Mouse (Mus musculus) small intestine, adult 2 months (tissue): ENCODE measurements around the gene Hivep2.

ENCODE experiments used
- CTCF ChIP-seq: fragments of 200-500 bp; IDR thresholded peaks from 2 replicates; pipeline ENCODE4 v1.5.1; 2012; ENCODE audit warnings: low read depth, mild to moderate bottlenecking, control low read depth, inconsistent platforms, low read length, moderate library complexity, mixed read lengths; ENCODE audit not compliant: insufficient replicate concordance, insufficient read length; ENCODE audit errors: extremely low read depth
- POLR2A ChIP-seq: fragments of 200-500 bp; IDR thresholded peaks from 2 replicates; pipeline ENCODE4 v1.6.1; 2012; ENCODE audit warnings: low read depth, mild to moderate bottlenecking, control low read depth, inconsistent platforms, low read length, moderate library complexity

DNA sequence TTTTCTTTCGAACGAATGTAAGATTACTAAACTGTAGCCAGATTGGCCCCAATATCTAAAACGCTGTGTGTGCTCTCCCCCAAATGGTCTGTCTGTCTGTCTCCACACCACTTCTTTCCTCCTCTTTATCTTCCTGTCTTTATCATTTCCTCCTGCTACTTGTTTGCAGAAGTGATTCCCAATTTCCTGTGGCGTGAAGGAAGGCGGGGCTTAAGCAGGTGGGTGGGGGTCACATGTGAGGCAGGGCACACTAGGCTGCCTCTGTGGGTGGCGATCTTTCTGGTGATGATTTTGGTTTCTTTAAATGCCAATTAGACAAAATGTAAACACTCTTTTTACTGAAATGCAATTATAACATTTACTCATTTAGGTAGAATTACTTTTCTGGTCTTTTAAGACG lies 52.8 kb downstream of the Hivep2 start:
- TF ChIP-seq CTCF (no peak), POLR2A (no peak)
